In genomic region chr1:143632361-143632760, GRCm38 (mm10) we compare ENCODE assay signal across 16 mouse cellular contexts. TPM values are rescaled to one million over a fixed set of nuclear protein-coding genes. Genes with fewer than 3 reads are reported as not detected.
"Had no signal": no experiment of that assay in that cellular context is flagged by ENCODE, and none has a peak within 500 bp of the region (broad histone marks: within the 10 kb centered on the region; RNA-seq: fewer than 3 reads in every experiment).

No protein-coding gene starts in this region.

- DNase-seq: gastrocnemius, adult 2 months; gastrocnemius, postnatal 10 days; gastrocnemius, postnatal 25 days; heart, adult 11 months; heart, adult 2 months; heart, postnatal 14 days; heart, postnatal 36 days; kidney, adult 11 months; kidney, adult 2 months; kidney, adult 9 months; kidney, postnatal 14 days; kidney, postnatal 36 days had no signal

- ATAC-seq: hindbrain, postnatal 0 days; intestine, embryonic 16.5 days; liver, embryonic 12.5 days had no signal

RNA-seq across cellular contexts. Expression of gene B3galt2, which starts 8.1 kb away (rescaled TPM):
- polyA plus RNA-seq: liver, adult 2 months had no signal
